Mouse (Mus musculus): ENCODE results near the gene Hal.

GRCm38 (mm10) chr10:93552596-93552995 is 64.0 kb downstream of the Hal start:
- TF ChIP-seq POLR2A (IDR thresholded peaks at IDR 0.05; ENCODE audit: insufficient read depth, low read depth, low read length): no peak
- TF ChIP-seq CTCF (IDR thresholded peaks at IDR 0.05; ENCODE audit: insufficient read depth, low read depth, low read length): no peak

Measured in olfactory bulb, adult 2 months (tissue).